Comparison of ENCODE assay signal across 7 mouse cellular contexts in the genomic region with DNA sequence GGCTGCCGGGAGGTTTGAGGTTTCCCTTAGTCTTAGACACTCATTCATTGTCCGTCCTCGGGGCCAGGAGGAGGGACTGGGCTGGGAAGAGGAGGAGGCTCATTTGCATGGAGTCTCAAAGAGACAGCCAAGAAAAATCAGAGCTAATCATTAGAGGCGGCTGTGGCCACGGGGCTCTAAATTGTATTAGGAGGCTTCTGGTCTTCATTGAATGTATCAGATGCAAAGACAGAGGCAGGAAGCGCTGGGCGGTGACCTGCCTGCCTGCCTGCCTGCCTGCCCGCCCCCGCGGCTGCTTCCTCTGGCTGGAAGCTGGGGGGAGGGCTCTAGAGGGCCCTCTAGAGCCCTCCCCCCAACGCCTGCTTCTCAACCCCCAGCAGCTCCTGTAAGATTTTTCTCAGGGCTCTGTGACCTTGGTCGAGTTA. TPM values are rescaled to one million over a fixed set of nuclear protein-coding genes. Genes with fewer than 3 reads are reported as not detected.
A peak's percentile ranks its signal among the peaks of the same experiment; 100 is the strongest.
DNase-seq lines count a peak whose midpoint lies in the region; ATAC-seq and TF ChIP-seq lines count a peak whose summit lies in the region.

No protein-coding gene starts in this region.

- 2% methylated on average over 11 of the region's 12 CpGs for WGBS in hindbrain, embryonic 12.5 days
- 3% methylated on average over 12 of the region's 12 CpGs for WGBS in limb, embryonic 13.5 days
- 2% methylated on average over 12 of the region's 12 CpGs for WGBS in stomach, embryonic 16.5 days

- TF ChIP-seq RAD21 in CH12.LX (IDR thresholded peaks at IDR 0.05; ENCODE audit: low read depth, low read length): no peak

- peaks cover 13 to 28% of the 10 kb centered on the region in 2 experiments for H3K4me1 ChIP-seq in CH12.LX (ENCODE audit: control insufficient read depth in 1 of 2, insufficient read depth in 2 of 2)
- H3K4me1 ChIP-seq in hindbrain, embryonic 12.5 days: peaks cover 40% of the 10 kb centered on the region
- peaks cover 27% of the 10 kb centered on the region for H3K4me1 ChIP-seq in limb, embryonic 13.5 days
- H3K4me1 ChIP-seq in stomach, embryonic 16.5 days (ENCODE audit: control insufficient read depth, insufficient read depth, low read length): peaks cover 14% of the 10 kb centered on the region

- POLR2A ChIA-PET in Patski (lab: Charles Lee): interaction anchor here (1.1 to 2.3 kb wide), 4 partner anchors 21 to 236 kb away, joined by 3 to 7 read pairs (median 4); a partner anchor contains a TSS

- no peaks in the 10 kb centered on the region for H3K9me3 ChIP-seq in CH12.LX (replicated peaks; ENCODE audit: low read length)
- no peaks in the 10 kb centered on the region for H3K9me3 ChIP-seq in hindbrain, embryonic 12.5 days (replicated peaks)
- no peaks in the 10 kb centered on the region for H3K9me3 ChIP-seq in limb, embryonic 13.5 days
- no peaks in the 10 kb centered on the region for H3K9me3 ChIP-seq in stomach, embryonic 16.5 days (replicated peaks; ENCODE audit: control insufficient read depth, low read length)

- peak; percentile 42 for ATAC-seq in Patski
- ATAC-seq in hindbrain, embryonic 12.5 days (ENCODE audit: low FRiP score): 0 out of 2 replicates have a peak, but pooled peaks have one; percentile 14
- ATAC-seq in limb, embryonic 13.5 days (ENCODE audit: low FRiP score, low read depth): no peak
- peak; percentile 35; the same call in 1 of the 2 replicates for ATAC-seq in stomach, embryonic 16.5 days (ENCODE audit: insufficient read depth, low FRiP score)
- no peak for ATAC-seq in frontal cortex, adult (ENCODE audit: low TSS enrichment)

- no peaks in the 10 kb centered on the region for H3K36me3 ChIP-seq in CH12.LX (replicated peaks in 1 of 2; ENCODE audit: control insufficient read depth in 1 of 2, insufficient read depth in 1 of 2, low read length in 1 of 2)
- no peaks in the 10 kb centered on the region for H3K36me3 ChIP-seq in hindbrain, embryonic 12.5 days
- H3K36me3 ChIP-seq in limb, embryonic 13.5 days: no peaks in the 10 kb centered on the region
- no peaks in the 10 kb centered on the region for H3K36me3 ChIP-seq in stomach, embryonic 16.5 days (ENCODE audit: control insufficient read depth, insufficient read depth, low read length)

- no peak for TF ChIP-seq POLR2A in CH12.LX (IDR thresholded peaks at IDR 0.05; ENCODE audit: low read depth, low read length)

- H3K27me3 ChIP-seq in CH12.LX (replicated peaks) (peaks cover 76% of the 10 kb centered on the region), Patski (no peaks in the 10 kb centered on the region)
- no peaks in the 10 kb centered on the region for H3K27me3 ChIP-seq in hindbrain, embryonic 12.5 days
- H3K27me3 ChIP-seq in limb, embryonic 13.5 days: peaks cover 42% of the 10 kb centered on the region
- H3K27me3 ChIP-seq in stomach, embryonic 16.5 days (ENCODE audit: control insufficient read depth, insufficient read depth, low read length): peaks cover 6% of the 10 kb centered on the region; the same call in 1 of the 2 replicates

- H3K79me2 ChIP-seq in CH12.LX (replicated peaks; ENCODE audit: control insufficient read depth, extremely low read depth, insufficient read depth, poor library complexity, severe bottlenecking): no peaks in the 10 kb centered on the region

- in situ Hi-C loops in CH12.LX (cut with MboI; ENCODE audit: low pct_ligation_motif_present, low pct_unique_long_range_greater_than_20kb, low sequenced_read_pairs) (no loop called here), Patski (cut with MboI; ENCODE audit: low pct_unique_long_range_greater_than_20kb) (no loop called here)

- no peak for TF ChIP-seq EP300 in CH12.LX (IDR thresholded peaks at IDR 0.05; ENCODE audit: low read length)

- CTCF ChIA-PET in Patski (lab: Charles Lee): interaction anchor here (1.0 to 1.5 kb wide), 4 partner anchors 9 to 38 kb away, joined by 3 to 6 read pairs (median 4); no protein-coding TSS in a partner anchor

- H3K4me3 ChIP-seq in CH12.LX (replicated peaks in 1 of 3; ENCODE audit: low read depth in 2 of 3, low read length in 2 of 3, poor library complexity in 1 of 3): peak overlapping the region in 1 of 3 experiments; percentile 26
- no peak overlapping the region for H3K4me3 ChIP-seq in hindbrain, embryonic 12.5 days
- no peak overlapping the region for H3K4me3 ChIP-seq in limb, embryonic 13.5 days
- peak overlapping the region; percentile 16; the same call in 1 of the 2 replicates for H3K4me3 ChIP-seq in stomach, embryonic 16.5 days (replicated peaks; ENCODE audit: low read length)

- dilution Hi-C loops in CH12.LX (cut with MboI; ENCODE audit: extremely low pct_ligation_motif_present, extremely low pct_unique_long_range_greater_than_20kb, low sequenced_read_pairs): no loop called here

- DNase-seq in CH12.LX (ENCODE audit: extremely low read depth) (peak; percentile 21), Patski (ENCODE audit: low read depth, low spot score) (no peak)
- DNase-seq in layer of hippocampus, adult 9-10 months (ENCODE audit: low spot score): no peak

- TF ChIP-seq CTCF in CH12.LX (conservative IDR thresholded peaks at IDR 0.05 in 1 of 2, IDR thresholded peaks at IDR 0.05 in 1 of 2; ENCODE audit: low read depth in 2 of 2, low read length in 2 of 2) (no peak), Patski (IDR thresholded peaks at IDR 0.05) (no peak)

- no peak overlapping the region for H3K27ac ChIP-seq in CH12.LX (ENCODE audit: insufficient read depth, low read depth)
- 0 out of 2 replicates have a peak overlapping the region, but pooled peaks have one; percentile 19 for H3K27ac ChIP-seq in hindbrain, embryonic 12.5 days
- no peak overlapping the region for H3K27ac ChIP-seq in limb, embryonic 13.5 days
- H3K27ac ChIP-seq in stomach, embryonic 16.5 days (ENCODE audit: low read length): no peak overlapping the region

- no peak overlapping the region; the same call in 1 of the 2 replicates for H3K9ac ChIP-seq in CH12.LX (ENCODE audit: insufficient read depth, low read depth)
- no peak overlapping the region for H3K9ac ChIP-seq in hindbrain, embryonic 12.5 days
- no peak overlapping the region for H3K9ac ChIP-seq in limb, embryonic 13.5 days
- no peak overlapping the region for H3K9ac ChIP-seq in stomach, embryonic 16.5 days (ENCODE audit: low read length)

- H3K4me2 ChIP-seq in CH12.LX (ENCODE audit: insufficient read depth, low read depth, poor library complexity, severe bottlenecking): peak overlapping the region; percentile 76
- H3K4me2 ChIP-seq in hindbrain, embryonic 12.5 days (replicated peaks): peak overlapping the region; percentile 37
- peak overlapping the region; percentile 38 for H3K4me2 ChIP-seq in limb, embryonic 13.5 days (replicated peaks)
- H3K4me2 ChIP-seq in stomach, embryonic 16.5 days (ENCODE audit: low read depth, low read length): peak overlapping the region; percentile 9; the same call in 1 of the 2 replicates

TF ChIP-seq in CH12.LX, 34 proteins besides CTCF, POLR2A, EP300 and RAD21:
- no peak for TF ChIP-seq ZNF384 (IDR thresholded peaks at IDR 0.05; ENCODE audit: low read depth, low read length)
- TF ChIP-seq JUN (IDR thresholded peaks at IDR 0.05; ENCODE audit: insufficient read depth, low read depth, low read length): no peak
- no peak for TF ChIP-seq SIN3A (IDR thresholded peaks at IDR 0.05; ENCODE audit: low read length)
- TF ChIP-seq SMC3 (IDR thresholded peaks at IDR 0.05; ENCODE audit: low read depth, low read length): no peak
- TF ChIP-seq ZKSCAN1 (IDR thresholded peaks at IDR 0.05; ENCODE audit: borderline replicate concordance, low read depth, low read length): no peak
- no peak for TF ChIP-seq BHLHE40 (IDR thresholded peaks at IDR 0.05; ENCODE audit: low read depth, low read length)
- TF ChIP-seq MEF2A (IDR thresholded peaks at IDR 0.05; ENCODE audit: borderline replicate concordance, low read depth, low read length): no peak
- TF ChIP-seq PAX5 (IDR thresholded peaks at IDR 0.05; ENCODE audit: low read length): no peak
- no peak for TF ChIP-seq USF2 (conservative IDR thresholded peaks at IDR 0.05; ENCODE audit: low read depth, low read length)
- TF ChIP-seq MAX (IDR thresholded peaks at IDR 0.05; ENCODE audit: low read length): no peak
- TF ChIP-seq ELF1 (IDR thresholded peaks at IDR 0.05; ENCODE audit: low read depth, low read length): no peak
- no peak for TF ChIP-seq JUND (conservative IDR thresholded peaks at IDR 0.05; ENCODE audit: low read depth, low read length)
- no peak for TF ChIP-seq NRF1 (IDR thresholded peaks at IDR 0.05; ENCODE audit: low read depth, low read length)
- no peak for TF ChIP-seq GABPA (IDR thresholded peaks at IDR 0.05; ENCODE audit: insufficient replicate concordance, low read depth, low read length)
- no peak for TF ChIP-seq MAFK (IDR thresholded peaks at IDR 0.05; ENCODE audit: insufficient replicate concordance, low read length)
- TF ChIP-seq E2F4 (IDR thresholded peaks at IDR 0.05; ENCODE audit: insufficient replicate concordance, low read depth, low read length): no peak
- no peak for TF ChIP-seq MYC (IDR thresholded peaks at IDR 0.05; ENCODE audit: low read depth, low read length)
- TF ChIP-seq ZMIZ1 (IDR thresholded peaks at IDR 0.05; ENCODE audit: low read depth, low read length): no peak
- no peak for TF ChIP-seq TBP (conservative IDR thresholded peaks at IDR 0.05; ENCODE audit: low read depth, low read length)
TF ChIP-seq in CH12.LX: peak in this region for 0.

RNA-seq across cellular contexts. Expression of a gene that starts 23.2 kb away (rescaled TPM):
- 0.04 TPM in 1 of 2 replicates, not detected in the other for total RNA-seq in CH12.LX (2012; rRNA removed)
- total RNA-seq in CH12.LX (2014; rRNA removed): not detected in 2 replicates
- polyA plus RNA-seq in CH12.LX (2012; ENCODE audit: insufficient read length, low read depth): 0.06 TPM in 1 of 2 replicates, not detected in the other
- polyA plus RNA-seq in Patski (2021): 51.0 TPM
- 1.7 and 2.0 TPM in 2 replicates for polyA plus RNA-seq in hindbrain, embryonic 12.5 days (2016; fragmentation: Nextera tagmentation; extraction: Ambion mirVana)
- 0.29 and 0.43 TPM in 2 replicates for polyA plus RNA-seq in limb, embryonic 13.5 days (2015; fragmentation: Nextera tagmentation; extraction: Ambion mirVana)
- polyA plus RNA-seq in stomach, embryonic 16.5 days (2015; fragmentation: Nextera tagmentation; extraction: Ambion mirVana): 0.11 and 0.36 TPM in 2 replicates

Comparison
In these comparisons a context has a peak if more than half of its experiments do, and no peak if none do; other contexts are left out.
1. H3K4me2 ChIP-seq: peak in every context shown above with its lines; median percentile 76 in CH12.LX; 38 in limb, embryonic 13.5 days; 37 in hindbrain, embryonic 12.5 days; 9 in stomach, embryonic 16.5 days.
2. ATAC-seq: peak in Patski (single experiment), hindbrain, embryonic 12.5 days (single experiment) and stomach, embryonic 16.5 days (single experiment); none in limb, embryonic 13.5 days (single experiment) and frontal cortex, adult (single experiment).
3. RNA of a gene that starts 23.2 kb away (polyA plus RNA-seq): 51.0 TPM in Patski (single experiment); 1.7 to 2.0 TPM in hindbrain, embryonic 12.5 days, 0.29 to 0.43 TPM in limb, embryonic 13.5 days, 0.11 to 0.36 TPM in stomach, embryonic 16.5 days and 0.06 TPM in CH12.LX; every median in the first group is over 10 times any median in the second.